Mouse (Mus musculus) heart, adult 2 months (tissue): ENCODE results near the gene Ddah2.

Experiments used
- CTCF ChIP-seq: fragments of 200-600 bp; IDR thresholded peaks from 2 replicates; pipeline ENCODE4 v1.8.1; 2022; ENCODE audit warnings: antibody characterized with exemption, mild to moderate bottlenecking, moderate library complexity
- EP300 ChIP-seq: fragments of 200-500 bp; IDR thresholded peaks from 2 replicates; pipeline ENCODE4 v1.6.1; 2011; ENCODE audit warnings: low read depth, low read length, control low read depth; ENCODE audit not compliant: insufficient read depth
- POLR2A ChIP-seq: fragments of 200-500 bp; IDR thresholded peaks from 2 replicates; pipeline ENCODE4 v1.6.1; 2011; ENCODE audit warnings: mild to moderate bottlenecking, low read depth, low read length, control low read depth; ENCODE audit not compliant: insufficient read depth

DNA sequence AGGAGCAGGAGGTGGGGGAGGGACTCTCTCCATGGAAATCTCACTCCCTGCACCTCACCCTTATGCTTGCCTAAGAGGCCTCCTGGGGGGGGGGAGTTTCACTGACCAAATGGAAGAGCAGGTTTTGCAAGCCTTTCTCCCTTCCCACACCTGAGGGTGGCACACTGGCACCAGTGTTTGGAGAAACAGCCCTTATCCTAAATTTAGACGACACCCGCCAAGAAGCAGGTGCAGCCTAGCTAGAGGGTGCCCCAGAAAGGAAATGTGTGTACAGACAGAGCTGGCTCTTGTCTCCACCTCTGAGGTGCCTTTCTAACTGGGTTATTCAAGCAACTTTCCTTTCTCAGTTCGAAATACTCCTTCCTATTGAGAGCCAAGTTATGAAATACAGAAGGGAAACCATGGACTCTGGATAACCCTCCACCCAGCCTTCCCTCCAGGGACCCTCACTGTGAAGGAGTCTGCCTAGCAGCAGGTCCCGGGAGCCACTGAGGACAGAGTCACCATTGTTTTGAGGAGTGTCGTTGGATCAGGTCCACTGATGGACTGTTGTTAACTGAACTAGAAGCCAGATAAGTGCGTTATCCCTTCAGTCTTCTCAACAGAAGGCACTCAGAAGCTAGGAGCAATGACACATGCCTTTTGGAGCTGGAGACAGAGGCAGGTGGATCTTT, 11.9 kb downstream of the Ddah2 start:
- TF ChIP-seq POLR2A: no peak
- TF ChIP-seq CTCF: no peak
- no peak for TF ChIP-seq EP300
